Mouse (Mus musculus): ENCODE measurements around the gene Psmc5. TPM values are rescaled to one million over a fixed set of nuclear protein-coding genes. Genes with fewer than 3 reads are reported as not detected.
"Not testable (repeated sequence)": the region's sequence is repeated elsewhere in the genome, so short reads cannot be mapped to it uniquely, and the experiment has no call there.

The Psmc5 gene
- not detected in 2 replicates for polyA plus RNA-seq (2012; ENCODE audit: insufficient read depth, insufficient read length, low replicate concordance, missing spikeins)

DNA sequence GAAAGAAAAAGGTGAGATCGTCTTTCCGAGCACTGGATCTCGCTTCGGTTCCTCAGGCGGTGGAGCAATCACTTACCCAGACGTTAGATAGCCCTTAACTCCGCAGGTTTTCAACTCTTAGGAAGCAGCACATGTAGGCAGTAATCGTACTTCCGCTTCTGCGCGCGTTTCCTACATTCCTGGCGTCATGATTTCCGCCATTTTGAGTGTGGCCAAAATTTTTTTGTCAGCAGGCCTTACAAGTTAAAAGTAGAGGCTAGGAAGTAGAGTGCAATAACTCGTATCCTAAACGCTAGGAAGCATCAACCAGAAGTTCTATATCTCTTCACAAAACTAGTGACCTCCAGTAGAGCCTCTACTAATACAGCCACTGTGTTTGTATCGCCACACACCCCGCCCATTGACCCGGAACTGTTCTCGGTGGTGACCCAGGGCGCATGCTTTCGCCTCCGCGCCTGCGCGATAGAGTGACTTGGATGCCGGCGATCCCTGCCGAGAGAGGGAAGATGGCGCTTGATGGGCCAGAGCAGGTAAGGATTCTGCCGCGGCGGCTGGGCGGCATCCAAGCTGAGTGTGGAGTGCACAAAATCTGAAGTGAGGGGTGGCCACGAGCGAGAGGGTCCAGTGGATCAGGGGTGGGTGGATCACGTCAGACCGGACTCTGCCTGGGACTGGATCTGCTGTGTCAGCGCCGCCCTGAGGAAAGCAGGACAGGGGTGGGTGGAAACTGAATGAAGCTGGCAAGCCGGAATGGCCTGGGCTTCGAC, at the start of gene Psmc5, which contains the start of gene Ftsj3:
Psmc5 (plus strand) TSS at position 470 of the 767 bp plus-strand sequence.
Ftsj3 (minus strand) TSS at position 395 of the 767 bp plus-strand sequence.
- peaks cover 12% of the 10 kb centered on the region for H3K4me1 ChIP-seq (ENCODE audit: control insufficient read depth, insufficient read depth, low read length)
- H3K27ac ChIP-seq (ENCODE audit: insufficient read depth, low read depth, low read length) = peak within 1 kb of the TSS; percentile 52; the same call in 1 of the 2 replicates
- TF ChIP-seq POLR2A (IDR thresholded peaks at IDR 0.05; ENCODE audit: insufficient read depth, low read depth, low read length) (peak; percentile 87), CTCF (IDR thresholded peaks at IDR 0.05; ENCODE audit: insufficient read depth, low read depth, low read length) (no peak)
- H3K4me3 ChIP-seq (ENCODE audit: insufficient read depth, low read depth, low read length) = peak within 1 kb of the TSS; percentile 62
- WGBS = under 1% methylated on average over 42 of the region's 42 CpGs

DNA sequence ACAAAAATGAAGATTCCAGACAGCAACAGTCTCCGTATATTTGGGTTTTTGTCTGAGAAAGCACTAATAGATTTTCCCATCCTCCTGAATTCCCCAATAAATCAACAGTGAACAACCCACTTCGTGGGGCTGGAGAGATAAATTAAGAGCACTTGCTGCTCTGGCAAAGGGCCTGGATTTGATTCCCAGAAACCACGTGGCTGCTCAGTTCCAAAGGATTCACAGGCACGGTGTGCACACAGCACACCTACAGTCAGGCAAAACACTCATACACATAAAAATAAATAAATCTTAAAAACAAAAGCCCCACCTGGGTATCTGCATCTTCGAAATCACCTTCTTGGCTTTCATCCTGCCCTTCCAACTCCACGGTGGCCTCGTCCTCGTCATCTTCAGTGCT, 43.2 kb upstream of the Psmc5 start:
- Histone ChIP-seq H3K27ac (ENCODE audit: insufficient read depth, low read depth, low read length) (no peak overlapping the region), H3K4me3 (ENCODE audit: insufficient read depth, low read depth, low read length) (no peak overlapping the region), H3K4me1 (ENCODE audit: control insufficient read depth, insufficient read depth, low read length) (peaks cover 6% of the 10 kb centered on the region)
- WGBS = 73% methylated on average over 8 of the region's 8 CpGs
- TF ChIP-seq CTCF (IDR thresholded peaks at IDR 0.05; ENCODE audit: insufficient read depth, low read depth, low read length) (no peak), POLR2A (IDR thresholded peaks at IDR 0.05; ENCODE audit: insufficient read depth, low read depth, low read length) (no peak)

DNA sequence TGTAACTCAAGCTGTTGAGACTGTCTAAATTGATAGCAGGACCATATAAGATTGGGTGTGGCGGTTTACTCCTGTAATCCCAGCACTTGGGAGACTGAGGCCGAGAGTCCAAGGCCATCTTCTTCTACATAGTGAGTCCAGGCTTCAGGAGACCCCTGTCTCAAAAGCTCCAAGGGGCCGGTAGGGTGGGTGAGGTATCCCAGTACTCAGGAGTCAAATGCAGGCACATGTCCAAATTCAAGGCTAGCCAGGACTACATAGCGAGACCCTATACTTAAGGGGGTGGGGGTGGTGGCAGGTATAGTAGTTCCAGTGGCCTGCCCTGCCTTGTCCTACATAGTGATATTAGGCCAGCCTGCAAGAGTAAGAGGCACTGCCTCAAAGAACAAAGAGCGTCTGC, 41.1 kb upstream of the Psmc5 start:
- peaks cover 7% of the 10 kb centered on the region for H3K4me1 ChIP-seq (ENCODE audit: control insufficient read depth, insufficient read depth, low read length)
- TF ChIP-seq CTCF (IDR thresholded peaks at IDR 0.05; ENCODE audit: insufficient read depth, low read depth, low read length) (no peak), POLR2A (IDR thresholded peaks at IDR 0.05; ENCODE audit: insufficient read depth, low read depth, low read length) (no peak)
- H3K27ac ChIP-seq (ENCODE audit: insufficient read depth, low read depth, low read length) = no peak overlapping the region
- no peak overlapping the region for H3K4me3 ChIP-seq (ENCODE audit: insufficient read depth, low read depth, low read length)
- 88% methylated on average over 5 of the region's 5 CpGs for WGBS

DNA sequence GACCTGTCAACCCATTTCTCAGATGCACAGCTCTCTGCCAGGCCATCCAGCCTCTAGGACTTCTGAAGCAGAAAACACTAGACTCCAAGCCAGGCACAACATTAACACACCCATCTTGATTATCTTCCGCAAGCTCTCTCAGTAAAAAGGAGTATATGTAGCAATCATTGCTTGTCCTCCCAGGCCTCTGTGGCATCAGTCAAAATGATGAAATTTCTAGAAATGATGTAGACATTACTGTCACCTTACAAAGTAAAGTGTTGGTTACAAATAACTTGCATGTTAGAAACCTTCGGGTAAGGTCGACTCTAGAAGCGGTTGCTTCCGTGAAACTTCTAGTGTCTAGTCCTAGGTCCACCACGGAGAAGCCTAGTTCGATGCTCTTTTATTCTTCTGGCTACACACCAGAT, 40.5 kb upstream of the Psmc5 start:
- Histone ChIP-seq H3K4me1 (ENCODE audit: control insufficient read depth, insufficient read depth, low read length) (peaks cover 7% of the 10 kb centered on the region), H3K4me3 (ENCODE audit: insufficient read depth, low read depth, low read length) (no peak overlapping the region), H3K27ac (ENCODE audit: insufficient read depth, low read depth, low read length) (0 out of 2 replicates have a peak overlapping the region, but pooled peaks have one; percentile 75)
- no peak for TF ChIP-seq CTCF (IDR thresholded peaks at IDR 0.05; ENCODE audit: insufficient read depth, low read depth, low read length)
- TF ChIP-seq POLR2A (IDR thresholded peaks at IDR 0.05; ENCODE audit: insufficient read depth, low read depth, low read length) = no peak
- WGBS = 15% methylated on average over 7 of the region's 7 CpGs

DNA sequence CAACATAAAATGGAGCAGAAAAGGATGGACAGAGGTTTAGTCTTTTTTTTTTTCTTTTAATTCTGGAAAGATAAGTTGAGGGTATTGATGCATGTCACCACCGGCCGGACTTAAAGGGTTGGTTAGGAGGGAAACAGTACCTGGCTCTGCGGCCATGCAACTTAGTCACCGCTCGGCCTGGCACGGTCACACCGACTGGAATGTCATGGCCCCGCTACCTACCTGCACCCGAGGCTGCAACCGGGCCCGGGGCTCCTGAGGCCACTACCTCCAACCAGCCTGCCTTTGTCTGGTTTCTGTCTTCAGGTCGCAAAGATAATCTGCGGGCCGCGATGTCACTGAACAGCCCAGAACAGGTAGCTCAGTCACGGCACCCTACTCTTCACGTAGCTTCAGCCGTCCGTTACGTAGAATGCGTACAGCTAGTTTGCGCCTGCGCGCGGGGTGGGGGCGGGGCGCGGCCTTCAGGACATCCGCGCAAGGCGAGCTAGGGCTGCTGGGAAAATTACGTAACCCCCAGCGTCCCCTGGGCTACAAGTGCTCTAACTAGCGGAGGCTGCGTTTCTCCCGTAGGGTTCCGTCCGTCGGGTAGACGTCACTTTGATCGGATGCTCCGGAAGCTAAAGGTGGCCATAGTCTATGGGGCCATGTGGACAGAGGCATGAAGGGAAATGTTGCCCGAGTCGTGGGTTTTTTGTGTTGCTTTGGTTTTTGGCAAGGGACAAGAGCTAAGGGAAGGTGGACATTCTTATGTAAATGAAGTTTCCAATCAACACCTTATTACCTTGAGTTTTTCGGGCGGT, 39.8 kb upstream of the Psmc5 start, which contains the start of gene Ccdc47:
Ccdc47 (minus strand) TSS at position 418 of the 803 bp plus-strand sequence.
- Histone ChIP-seq H3K4me3 (ENCODE audit: insufficient read depth, low read depth, low read length) (peak within 1 kb of the TSS; percentile 76), H3K27ac (ENCODE audit: insufficient read depth, low read depth, low read length) (peak within 1 kb of the TSS; percentile 92), H3K4me1 (ENCODE audit: control insufficient read depth, insufficient read depth, low read length) (peaks cover 7% of the 10 kb centered on the region)
- peak; percentile 57 for TF ChIP-seq POLR2A (IDR thresholded peaks at IDR 0.05; ENCODE audit: insufficient read depth, low read depth, low read length)
- no peak for TF ChIP-seq CTCF (IDR thresholded peaks at IDR 0.05; ENCODE audit: insufficient read depth, low read depth, low read length)
- WGBS = under 1% methylated on average over 46 of the region's 46 CpGs

DNA sequence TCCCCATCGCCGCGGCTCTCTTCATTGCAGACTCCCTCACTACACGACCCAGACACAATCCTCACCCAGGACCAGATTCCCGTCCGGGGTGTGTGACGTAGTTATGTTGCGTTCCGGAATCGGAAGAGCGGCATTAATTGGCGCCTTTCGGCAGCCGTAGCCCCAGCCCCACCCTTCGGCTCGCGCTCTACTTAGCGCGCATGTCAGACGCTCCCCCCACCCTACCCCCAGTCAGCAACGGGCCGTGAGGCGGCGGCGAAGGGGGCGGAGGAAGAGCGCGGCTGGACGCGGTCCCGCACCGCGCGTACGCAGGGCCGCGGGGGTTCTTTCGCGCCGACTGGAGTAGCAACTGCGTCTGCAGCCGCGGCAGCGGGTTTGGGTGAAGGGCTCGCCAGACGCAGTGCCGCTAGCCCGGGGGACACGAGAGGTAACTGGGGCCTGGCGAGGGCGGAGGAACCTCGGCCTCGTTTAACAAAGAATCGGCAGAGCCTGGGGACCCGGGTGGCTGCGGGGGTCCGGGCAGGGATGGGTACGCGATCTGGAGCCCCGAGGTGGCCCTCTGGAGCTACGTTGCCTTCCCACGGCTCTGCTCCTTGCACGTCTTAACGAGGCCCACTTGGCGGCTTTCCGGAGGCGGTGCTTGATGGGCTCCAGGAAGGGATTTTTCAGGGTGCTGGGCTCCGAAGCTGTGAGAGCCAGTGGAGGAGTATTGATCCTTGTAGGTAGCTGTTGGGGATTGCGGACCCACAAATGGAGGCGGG, 39.0 kb upstream of the Psmc5 start, which contains the start of gene Ddx42:
Ddx42 (plus strand) TSS at position 197 of the 761 bp plus-strand sequence.
- under 1% methylated on average over 70 of the region's 70 CpGs for WGBS
- peaks cover 7% of the 10 kb centered on the region for H3K4me1 ChIP-seq (ENCODE audit: control insufficient read depth, insufficient read depth, low read length)
- peak within 1 kb of the TSS; percentile 92 for H3K27ac ChIP-seq (ENCODE audit: insufficient read depth, low read depth, low read length)
- no peak for TF ChIP-seq CTCF (IDR thresholded peaks at IDR 0.05; ENCODE audit: insufficient read depth, low read depth, low read length)
- peak; percentile 49 for TF ChIP-seq POLR2A (IDR thresholded peaks at IDR 0.05; ENCODE audit: insufficient read depth, low read depth, low read length)
- peak within 1 kb of the TSS; percentile 76 for H3K4me3 ChIP-seq (ENCODE audit: insufficient read depth, low read depth, low read length)

DNA sequence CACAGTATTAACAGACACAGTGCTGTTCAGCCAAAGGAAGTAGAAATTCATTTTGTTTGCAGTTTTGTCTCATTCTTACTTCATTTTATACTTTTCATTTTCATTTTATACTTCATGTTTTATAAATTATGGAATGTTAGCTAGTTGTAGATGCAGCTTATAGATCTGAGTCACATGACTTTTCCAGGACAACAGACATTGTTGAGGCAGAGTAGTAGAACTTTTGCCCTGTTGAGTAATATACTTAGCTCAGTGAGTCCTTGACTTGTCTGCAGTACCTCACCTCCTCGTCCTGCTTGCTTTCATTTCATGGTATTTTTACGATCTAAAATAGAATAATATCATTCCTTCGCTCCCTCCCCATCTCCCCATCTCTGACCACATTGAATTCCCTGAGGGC, 35.4 kb upstream of the Psmc5 start:
- peaks cover 2% of the 10 kb centered on the region; the same call in 1 of the 2 replicates for H3K4me1 ChIP-seq (ENCODE audit: control insufficient read depth, insufficient read depth, low read length)
- 83% methylated on average over 3 of the region's 3 CpGs for WGBS
- H3K27ac ChIP-seq (ENCODE audit: insufficient read depth, low read depth, low read length) = no peak overlapping the region
- H3K4me3 ChIP-seq (ENCODE audit: insufficient read depth, low read depth, low read length) = no peak overlapping the region
- TF ChIP-seq CTCF (IDR thresholded peaks at IDR 0.05; ENCODE audit: insufficient read depth, low read depth, low read length) (no peak), POLR2A (IDR thresholded peaks at IDR 0.05; ENCODE audit: insufficient read depth, low read depth, low read length) (no peak)

DNA sequence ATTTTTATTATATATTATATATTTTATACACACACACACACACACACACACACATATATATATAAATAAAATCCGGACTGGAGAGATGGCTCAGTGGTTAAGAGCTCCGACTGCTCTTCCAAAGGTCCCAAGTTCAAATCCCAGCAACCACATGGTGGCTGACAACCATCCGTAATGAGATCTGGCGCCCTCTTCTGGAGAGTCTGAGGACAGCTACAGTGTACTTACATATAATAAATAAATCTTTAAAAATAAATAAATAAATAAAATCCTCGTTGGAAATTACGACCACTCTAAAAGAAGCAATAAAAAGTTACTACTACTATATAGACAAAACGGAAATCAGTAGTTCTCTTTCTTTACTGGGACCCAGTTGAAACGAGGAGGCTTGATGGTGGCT, 22.0 kb upstream of the Psmc5 start:
- WGBS = 83% methylated on average over 8 of the region's 8 CpGs
- not testable (repeated sequence) for H3K4me3 ChIP-seq (ENCODE audit: insufficient read depth, low read depth, low read length); H3K27ac ChIP-seq (ENCODE audit: insufficient read depth, low read depth, low read length); H3K4me1 ChIP-seq (ENCODE audit: control insufficient read depth, insufficient read depth, low read length)

Measured in olfactory bulb, adult 2 months (tissue).